Mouse (Mus musculus): Measurements from ENCODE around the gene Cntnap3.
"Not testable (repeated sequence)": the region's sequence is repeated elsewhere in the genome, so short reads cannot be mapped to it uniquely, and the experiment has no call there.

- TF ChIP-seq CTCF, POLR2A (IDR thresholded peaks at IDR 0.05; ENCODE audit: insufficient read depth, low read depth, low read length): not testable (repeated sequence)
Measured at GRCm38 (mm10) chr13:64824856-64825255, 78.9 kb downstream of the Cntnap3 start.

Measured in olfactory bulb, adult 2 months (tissue).